Mouse (Mus musculus): ENCODE results near the gene Cldn11.

Gene Cldn11

DNA sequence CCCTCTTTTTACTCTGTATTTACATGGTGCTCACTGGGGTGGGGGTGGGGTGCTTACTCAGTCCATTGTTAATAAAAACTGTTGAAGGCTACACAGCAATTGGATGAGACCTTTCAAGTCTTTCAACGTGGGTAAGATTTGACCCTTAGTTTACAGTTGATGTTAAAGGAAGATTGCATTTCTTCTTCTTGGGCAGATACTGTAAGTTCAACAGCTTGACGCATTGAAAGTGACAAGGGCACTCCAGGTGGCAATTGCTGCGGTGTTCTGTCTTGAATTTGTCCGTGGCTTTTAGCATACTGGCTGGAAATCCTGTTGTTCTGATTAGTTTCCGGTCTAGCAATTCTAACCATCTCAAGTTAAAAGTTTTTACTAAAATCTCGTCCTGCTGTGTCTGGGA lies 11.6 kb downstream of the Cldn11 start:
- no peak for DNase-seq

DNA sequence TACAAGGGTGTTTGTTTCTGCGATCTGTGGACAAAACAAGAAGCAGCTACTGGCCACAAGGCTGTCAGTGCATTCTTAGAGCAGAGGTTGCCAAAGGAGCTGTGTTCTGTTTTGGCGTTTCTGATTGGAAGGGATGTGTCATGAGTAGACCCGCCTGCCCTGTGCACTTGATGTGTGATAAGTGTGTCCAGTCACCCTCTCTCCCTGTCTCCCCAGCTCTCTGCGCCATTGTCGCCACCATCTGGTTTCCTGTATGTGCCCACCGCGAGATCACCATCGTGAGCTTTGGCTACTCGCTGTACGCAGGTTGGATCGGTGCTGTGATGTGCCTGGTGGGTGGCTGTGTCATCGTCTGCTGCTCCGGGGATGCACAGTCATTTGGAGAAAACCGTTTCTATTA lies 13.1 kb downstream of the Cldn11 start:
- DNase-seq: no peak

DNA sequence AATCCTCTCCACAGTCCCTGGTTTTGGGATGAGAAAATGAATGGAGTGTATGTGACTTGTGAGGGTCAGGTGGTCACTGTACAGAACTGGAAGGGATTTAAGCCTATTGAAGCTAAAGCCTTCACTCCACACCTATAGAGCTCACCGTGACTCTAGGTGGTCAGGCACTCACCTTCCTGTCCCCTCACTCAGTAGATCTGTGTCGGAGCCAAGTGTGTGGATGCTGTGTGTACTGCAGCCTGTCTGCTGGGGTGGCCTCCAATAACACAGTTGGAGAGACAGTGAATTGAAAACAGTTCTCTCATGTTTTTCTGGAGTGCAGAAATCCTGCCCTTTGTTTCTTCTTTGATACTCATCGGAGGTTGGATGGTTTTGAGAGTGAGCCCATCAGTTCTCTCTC lies 16.1 kb downstream of the Cldn11 start:
- DNase-seq: no peak

DNA sequence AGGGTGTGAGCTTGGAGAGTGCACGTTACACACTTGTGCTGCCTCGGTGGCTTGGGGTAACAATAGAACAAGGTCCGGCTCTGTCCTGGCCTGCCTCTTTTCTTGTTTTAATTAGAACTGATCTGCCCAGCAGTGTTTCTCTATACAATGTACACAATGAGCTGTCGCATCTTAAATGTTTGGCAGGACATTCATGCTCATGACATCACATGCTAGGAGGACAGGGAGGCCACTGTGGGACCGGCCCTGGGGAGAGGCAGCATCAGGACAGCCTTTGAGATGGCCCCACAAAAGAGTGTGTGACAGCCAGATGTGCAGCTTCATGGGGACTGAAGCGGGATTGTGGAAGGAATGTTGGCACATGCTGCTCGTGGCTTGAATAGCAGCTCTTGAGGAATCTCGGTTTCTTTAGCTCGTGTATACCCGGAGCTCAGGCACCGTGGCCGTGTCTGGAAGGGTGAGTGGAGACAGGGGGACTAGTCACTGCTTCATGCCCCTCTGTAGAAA lies 16.7 kb downstream of the Cldn11 start:
- DNase-seq: peak; percentile 18

DNA sequence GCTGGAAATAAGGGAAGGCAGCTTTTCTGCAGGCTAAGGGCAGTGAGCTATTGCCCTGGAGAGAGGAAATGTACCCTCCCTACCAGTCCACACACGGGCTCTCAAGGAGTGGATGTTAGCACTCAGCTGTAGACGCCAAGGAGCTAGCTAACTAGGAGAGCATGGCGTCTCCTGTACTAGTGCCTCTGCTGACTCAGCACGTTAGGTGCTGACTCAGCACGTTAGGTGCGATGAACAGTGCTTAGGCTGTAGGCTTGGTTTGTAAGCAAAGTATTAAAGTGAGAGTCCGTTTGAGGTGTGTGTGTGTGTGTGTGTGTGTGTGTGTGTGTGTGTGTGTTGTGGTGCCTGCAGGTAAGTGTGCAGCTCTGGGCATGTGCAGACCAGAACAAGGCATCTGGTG lies 40.6 kb downstream of the Cldn11 start:
- no peak for DNase-seq

DNA sequence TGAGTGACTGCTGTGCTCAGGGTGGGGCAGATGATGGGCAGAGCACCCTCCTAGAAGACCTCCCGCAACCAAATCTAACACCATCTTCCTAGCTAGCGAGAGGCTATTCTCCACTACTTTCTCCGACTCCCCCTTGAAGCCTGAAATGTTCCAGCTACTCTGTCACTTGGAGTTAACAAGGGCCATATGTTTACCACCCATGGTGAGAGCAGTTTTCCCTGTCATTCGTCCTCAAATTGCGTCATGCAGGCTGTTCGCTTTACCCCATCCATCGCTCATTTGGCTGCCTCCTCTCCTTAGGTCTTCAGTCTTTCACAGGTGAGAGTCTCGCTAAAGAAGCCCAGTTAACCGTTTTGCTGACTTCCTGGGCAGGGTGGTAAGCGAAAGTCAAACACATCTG lies 41.7 kb downstream of the Cldn11 start:
- no peak for DNase-seq

DNA sequence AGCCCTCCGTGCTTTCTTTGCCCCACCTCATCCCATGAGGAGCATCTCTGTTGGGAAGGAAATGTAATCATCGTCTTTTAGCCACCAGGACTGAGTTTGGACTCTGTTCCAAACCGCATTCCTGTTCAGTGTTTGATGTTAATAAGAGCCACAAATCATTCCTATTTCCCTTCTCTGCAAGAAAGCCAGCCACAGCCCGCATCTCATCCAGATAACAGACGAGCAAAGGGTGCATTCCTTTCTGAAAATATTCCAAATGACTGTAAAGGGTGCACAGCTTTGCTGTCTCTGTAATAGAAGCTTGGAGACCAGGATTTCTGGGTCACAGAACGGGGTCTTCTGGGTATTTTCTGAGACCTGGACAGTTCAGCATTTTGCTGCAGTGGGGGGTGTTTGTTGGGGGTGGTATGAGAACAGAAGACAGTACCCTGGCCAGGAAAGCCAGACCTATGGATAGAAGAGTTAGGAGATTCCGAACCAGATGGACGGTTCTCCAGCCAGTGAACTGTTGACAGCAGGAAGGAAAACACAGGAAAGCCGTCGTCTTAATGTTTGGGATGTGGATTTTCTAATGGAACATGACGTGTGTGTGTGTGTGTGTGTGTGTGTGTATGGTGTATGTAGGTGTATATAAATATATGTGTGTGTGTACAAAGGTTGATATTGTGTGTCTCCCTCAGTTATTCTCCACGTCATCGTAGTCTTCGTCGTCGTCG lies 49.6 kb downstream of the Cldn11 start:
- DNase-seq: no peak

DNA sequence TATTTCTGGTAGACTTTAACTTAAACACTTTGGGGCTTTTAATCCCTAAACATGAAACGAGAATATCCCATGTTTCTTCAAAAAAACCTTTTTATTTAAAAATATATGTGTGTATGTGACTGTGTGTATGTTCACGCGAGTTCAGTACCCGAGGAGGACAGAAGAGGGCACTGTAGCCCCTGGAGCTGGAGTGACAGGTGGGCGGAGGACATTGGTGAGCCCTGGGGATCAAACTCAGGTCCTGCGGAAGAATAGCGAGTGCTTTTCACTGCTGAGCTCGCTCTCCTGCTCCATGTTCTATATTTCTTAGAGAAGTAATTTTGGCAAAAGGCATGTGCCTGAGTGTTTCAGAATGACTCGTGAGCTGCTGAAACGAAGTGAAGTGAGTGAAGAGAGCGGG lies 54.2 kb downstream of the Cldn11 start:
- no peak for DNase-seq

DNA sequence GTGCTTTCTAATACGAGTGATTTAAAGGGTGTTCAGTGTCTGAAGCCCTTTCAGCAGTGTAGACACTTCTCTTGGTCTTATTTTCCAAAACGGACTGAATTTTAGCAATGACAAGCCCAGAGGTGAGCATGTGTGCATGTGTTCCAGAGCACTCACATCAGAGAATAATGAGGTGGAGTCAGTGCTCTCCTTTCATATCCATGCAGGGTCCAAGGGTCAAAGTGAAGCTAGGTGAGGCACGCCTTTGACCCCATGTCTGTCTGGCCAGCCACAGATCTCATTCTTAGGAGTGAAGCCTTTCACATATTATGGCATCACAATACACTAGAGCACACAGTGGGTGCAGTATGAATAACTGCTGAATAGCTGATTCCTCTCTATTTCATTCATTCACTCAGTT lies 55.4 kb downstream of the Cldn11 start:
- DNase-seq: no peak

DNA sequence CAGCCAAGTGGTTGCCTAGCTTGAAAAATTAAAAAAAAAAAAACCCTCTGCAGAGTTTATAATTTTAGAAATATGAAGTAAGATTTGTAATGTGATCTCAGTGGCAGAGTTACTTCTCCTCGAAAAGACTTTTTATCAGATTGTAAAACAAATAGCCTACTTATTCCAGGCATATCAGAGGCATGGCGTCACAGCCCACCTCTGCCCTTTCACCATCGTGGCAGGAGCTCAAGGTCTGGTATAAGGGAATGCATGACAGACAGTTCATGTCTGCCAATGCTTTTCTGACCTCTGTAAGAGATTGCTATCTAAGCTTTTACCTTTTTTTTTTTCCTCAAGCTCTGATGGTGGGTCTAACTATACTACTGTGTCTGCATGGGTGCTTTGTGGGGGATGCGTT lies 58.3 kb downstream of the Cldn11 start:
- no peak for DNase-seq

DNA sequence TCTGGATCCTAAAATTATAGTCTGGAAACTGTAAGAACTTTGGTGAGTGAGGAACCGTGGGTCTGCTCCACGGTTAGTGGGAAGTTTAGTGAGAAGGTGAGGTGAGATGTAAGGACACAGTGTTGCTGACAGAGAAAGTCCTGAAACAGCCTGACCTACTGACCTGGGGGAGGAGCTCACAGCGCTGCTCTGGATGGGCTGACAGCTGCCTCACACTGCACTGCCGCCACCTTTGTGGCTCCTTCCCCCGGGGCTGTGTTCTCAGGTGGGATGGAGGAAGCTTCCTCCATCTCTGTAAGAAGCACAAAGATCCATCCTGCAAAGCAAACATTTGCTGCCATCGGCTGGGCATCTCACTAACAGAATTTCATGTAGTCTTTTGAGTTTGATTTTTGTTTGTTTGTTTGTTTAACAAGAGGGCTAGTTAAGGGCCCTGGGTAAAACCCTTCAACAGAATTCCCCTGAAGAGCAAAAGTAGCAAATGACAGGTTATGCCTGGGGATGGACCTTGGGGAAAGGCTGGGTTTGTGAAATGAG lies 58.8 kb downstream of the Cldn11 start:
- no peak for DNase-seq

DNA sequence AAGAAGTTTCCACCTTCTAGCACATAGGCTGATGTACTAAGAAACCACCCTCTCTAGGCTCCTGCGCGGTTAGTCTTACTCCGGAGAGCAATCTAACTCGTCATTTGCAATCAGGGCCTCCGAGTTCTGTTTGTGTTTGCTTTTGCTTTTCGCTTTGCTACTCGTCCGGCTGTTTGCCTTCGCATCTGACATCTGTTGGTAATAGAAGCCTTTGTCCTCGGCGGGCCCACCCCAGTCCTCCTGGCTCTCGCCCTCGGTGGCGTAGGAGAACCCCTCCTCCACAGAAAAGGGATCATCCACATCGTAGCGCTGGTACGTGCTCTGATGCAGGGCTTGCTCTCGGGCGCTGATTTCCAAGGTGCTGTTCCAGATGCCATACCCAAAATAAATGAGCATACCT lies 59.3 kb downstream of the Cldn11 start:
- DNase-seq: peak; percentile 9

DNA sequence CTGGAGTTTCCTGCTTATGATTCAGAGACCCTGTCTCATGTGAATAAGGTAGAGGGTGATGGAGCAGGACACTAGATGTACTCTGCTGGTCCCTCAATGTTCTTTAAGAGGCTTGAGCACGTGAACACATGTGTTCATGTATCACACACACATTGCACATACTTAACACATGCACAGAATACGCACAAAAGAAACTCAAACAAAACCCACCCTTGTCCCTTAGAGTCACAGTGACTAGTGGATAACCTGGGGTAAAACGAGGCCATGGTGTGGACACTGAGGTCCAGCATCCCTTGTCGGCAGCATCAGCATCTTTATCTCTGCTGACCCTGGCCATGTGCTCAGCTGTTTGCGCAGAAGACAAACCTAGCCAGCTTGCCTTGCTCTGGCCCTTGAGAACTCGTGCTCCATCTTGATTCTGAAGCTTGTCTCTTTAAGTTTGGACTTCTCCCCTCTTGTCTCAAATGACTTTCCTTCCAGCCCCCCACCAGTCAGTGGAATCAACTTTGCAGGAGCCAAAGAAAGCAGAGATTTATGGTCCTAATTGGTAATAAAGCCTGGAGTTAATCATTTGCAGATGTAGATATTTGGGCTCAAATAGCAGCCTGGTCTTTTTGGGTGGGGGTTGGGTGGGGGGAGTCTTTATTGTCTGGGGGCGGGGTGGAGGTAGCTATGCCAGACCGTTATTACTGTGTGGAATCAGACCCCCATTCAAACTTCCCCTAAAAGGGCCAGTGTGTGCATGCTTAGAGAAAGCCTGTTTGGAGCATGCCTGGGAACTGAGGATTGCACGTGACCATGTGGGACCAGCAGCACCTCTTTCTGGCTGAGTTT lies 62.7 kb downstream of the Cldn11 start:
- DNase-seq: no peak

DNA sequence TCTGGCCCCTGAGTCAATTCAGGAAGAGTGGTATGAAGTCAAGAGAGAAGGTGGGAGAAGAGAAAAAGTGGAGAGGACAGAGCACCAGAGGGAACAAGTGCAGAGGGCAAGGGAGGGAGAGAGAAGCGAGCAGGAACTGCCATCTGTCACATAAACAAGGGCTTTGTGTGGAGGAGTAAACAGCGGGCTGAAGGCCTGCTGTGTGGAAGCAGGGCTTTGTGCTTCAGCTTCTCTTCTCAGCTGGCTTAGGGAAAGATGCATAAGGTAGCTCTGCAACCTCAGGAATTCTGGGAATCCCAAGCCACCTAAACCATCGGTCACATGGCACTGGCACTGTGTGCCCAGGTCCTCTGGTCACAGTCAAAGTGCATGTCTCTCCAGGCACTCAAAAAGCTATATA lies 64.1 kb downstream of the Cldn11 start:
- DNase-seq: no peak
